Mouse (Mus musculus): Measurements from ENCODE around the gene Nop53. TPM values are rescaled to one million over a fixed set of nuclear protein-coding genes. Genes with fewer than 3 reads are reported as not detected.

The Nop53 gene
- 139 and 141 TPM in 2 replicates for polyA plus RNA-seq (2015; fragmentation: Nextera tagmentation; extraction: Ambion mirVana)

DNA sequence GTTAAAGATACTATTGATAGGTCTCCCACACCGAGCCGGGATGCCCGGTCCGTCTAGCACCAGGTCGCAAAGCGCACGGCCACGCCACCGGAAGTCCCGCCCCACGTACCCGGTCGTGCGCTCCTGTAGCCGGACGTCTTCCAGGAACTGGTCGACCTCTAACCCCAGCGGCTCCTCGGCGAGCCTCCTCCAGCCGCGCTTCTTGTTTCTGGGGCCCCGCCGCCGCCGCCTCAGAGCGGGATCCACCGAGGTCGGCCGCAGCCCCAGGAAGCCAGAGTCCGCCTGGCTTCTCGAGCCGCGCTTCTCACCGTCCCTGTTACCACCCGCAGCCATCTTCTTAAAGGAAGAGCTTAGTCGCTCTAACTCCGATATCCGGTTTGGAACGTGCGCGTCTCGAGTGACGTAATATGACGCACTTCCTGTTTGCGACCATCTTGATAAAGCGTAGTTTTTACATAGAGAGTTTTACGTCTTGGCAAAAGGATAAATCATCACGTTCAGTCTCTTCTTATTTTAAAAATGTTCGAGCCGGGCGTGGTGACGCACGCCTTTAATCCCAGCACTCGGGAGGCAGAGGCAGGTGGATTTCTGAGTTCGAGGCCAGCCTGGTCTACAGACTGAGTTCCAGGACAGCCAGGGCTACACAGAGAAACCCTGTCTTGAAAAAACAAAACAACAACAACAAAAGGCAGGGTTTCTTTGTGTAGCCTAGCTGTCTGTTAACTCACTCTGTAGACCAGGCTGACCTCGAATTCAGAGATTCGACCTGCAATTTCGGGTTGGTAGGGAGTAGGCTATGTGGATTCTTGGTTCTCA is at the start of gene Nop53:
Gene Nop53 (minus strand): TSS at position 354 of the 816 bp plus-strand sequence.
- Histone ChIP-seq H3K4me2 (ENCODE audit: low read length) (peak within 1 kb of the TSS; percentile 76), H3K4me3 (replicated peaks; ENCODE audit: low read length) (peak within 1 kb of the TSS; percentile 62), H3K27ac (ENCODE audit: low read length) (peak within 1 kb of the TSS; percentile 94), H3K27me3 (replicated peaks; ENCODE audit: control insufficient read depth, insufficient read depth, low read length) (no peaks in the 10 kb centered on the region), H3K9me3 (ENCODE audit: control insufficient read depth, low read length) (no peaks in the 10 kb centered on the region), H3K9ac (replicated peaks; ENCODE audit: low read depth, low read length) (peak within 1 kb of the TSS; percentile 66), H3K4me1 (replicated peaks; ENCODE audit: control insufficient read depth, insufficient read depth, low read length) (peaks cover 22% of the 10 kb centered on the region), H3K36me3 (ENCODE audit: control insufficient read depth, insufficient read depth) (peaks cover 24% of the 10 kb centered on the region)
- WGBS, result 1% methylated on average over 59 of the region's 59 CpGs
- ATAC-seq, result peak; percentile 95

- Histone ChIP-seq H3K9ac (replicated peaks; ENCODE audit: low read depth, low read length) (no peak overlapping the region), H3K27me3 (replicated peaks; ENCODE audit: control insufficient read depth, insufficient read depth, low read length) (no peaks in the 10 kb centered on the region), H3K4me2 (ENCODE audit: low read length) (no peak overlapping the region), H3K9me3 (ENCODE audit: control insufficient read depth, low read length) (no peaks in the 10 kb centered on the region), H3K4me3 (replicated peaks; ENCODE audit: low read length) (no peak overlapping the region), H3K4me1 (replicated peaks; ENCODE audit: control insufficient read depth, insufficient read depth, low read length) (no peaks in the 10 kb centered on the region), H3K36me3 (ENCODE audit: control insufficient read depth, insufficient read depth) (peaks cover 17% of the 10 kb centered on the region), H3K27ac (ENCODE audit: low read length) (no peak overlapping the region)
- 97% methylated on average over 4 of the region's 4 CpGs for WGBS
- ATAC-seq, result no peak
Observed at GRCm38 (mm10) chr7:15993789-15994188, 47.9 kb upstream of the Nop53 start.

GRCm38 (mm10) chr7:15993152-15993551 is 47.3 kb upstream of the Nop53 start:
- peaks cover 23% of the 10 kb centered on the region for H3K36me3 ChIP-seq (ENCODE audit: control insufficient read depth, insufficient read depth)
- WGBS, result 88% methylated on average over 3 of the region's 3 CpGs

DNA sequence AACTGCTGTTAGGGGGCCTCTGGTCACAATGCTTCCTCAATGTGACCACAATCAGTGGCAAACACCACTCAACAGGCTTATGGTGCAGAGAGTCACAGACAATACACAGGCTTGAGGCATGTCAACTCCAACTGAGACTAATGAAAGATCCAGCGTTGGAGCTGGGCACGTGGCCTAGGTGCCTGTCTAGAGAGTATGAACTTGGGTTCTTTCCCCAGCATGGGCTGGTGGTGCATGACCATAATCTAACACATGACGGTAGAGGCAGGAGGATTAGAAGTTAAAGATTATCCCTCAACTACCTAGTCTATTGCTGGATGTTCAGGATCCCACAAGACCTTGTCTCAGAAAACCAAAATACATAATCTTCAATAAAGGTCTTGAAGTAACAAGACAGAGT is 45.9 kb upstream of the Nop53 start:
- Histone ChIP-seq H3K9me3 (ENCODE audit: control insufficient read depth, low read length) (no peaks in the 10 kb centered on the region), H3K36me3 (ENCODE audit: control insufficient read depth, insufficient read depth) (peaks cover 37% of the 10 kb centered on the region), H3K4me1 (replicated peaks; ENCODE audit: control insufficient read depth, insufficient read depth, low read length) (no peaks in the 10 kb centered on the region), H3K9ac (replicated peaks; ENCODE audit: low read depth, low read length) (no peak overlapping the region), H3K4me2 (ENCODE audit: low read length) (no peak overlapping the region), H3K27me3 (replicated peaks; ENCODE audit: control insufficient read depth, insufficient read depth, low read length) (no peaks in the 10 kb centered on the region), H3K27ac (ENCODE audit: low read length) (no peak overlapping the region), H3K4me3 (replicated peaks; ENCODE audit: low read length) (no peak overlapping the region)
- no peak for ATAC-seq
- 92% methylated on average over 3 of the region's 3 CpGs for WGBS

More at GRCm38 (mm10) chr7:15993152-15993551, 47.3 kb upstream of the Nop53 start:
- Histone ChIP-seq H3K27me3 (replicated peaks; ENCODE audit: control insufficient read depth, insufficient read depth, low read length) (no peaks in the 10 kb centered on the region), H3K4me1 (replicated peaks; ENCODE audit: control insufficient read depth, insufficient read depth, low read length) (no peaks in the 10 kb centered on the region), H3K27ac (ENCODE audit: low read length) (no peak overlapping the region), H3K4me3 (replicated peaks; ENCODE audit: low read length) (no peak overlapping the region), H3K9ac (replicated peaks; ENCODE audit: low read depth, low read length) (no peak overlapping the region), H3K4me2 (ENCODE audit: low read length) (no peak overlapping the region), H3K9me3 (ENCODE audit: control insufficient read depth, low read length) (no peaks in the 10 kb centered on the region)
- no peak for ATAC-seq

GRCm38 (mm10) chr7:15987661-15988356 is 41.9 kb upstream of the Nop53 start:
- Histone ChIP-seq H3K4me3 (replicated peaks; ENCODE audit: low read length) (no peak overlapping the region), H3K9me3 (ENCODE audit: control insufficient read depth, low read length) (no peaks in the 10 kb centered on the region), H3K27ac (ENCODE audit: low read length) (no peak overlapping the region), H3K27me3 (replicated peaks; ENCODE audit: control insufficient read depth, insufficient read depth, low read length) (no peaks in the 10 kb centered on the region), H3K4me1 (replicated peaks; ENCODE audit: control insufficient read depth, insufficient read depth, low read length) (no peaks in the 10 kb centered on the region), H3K4me2 (ENCODE audit: low read length) (no peak overlapping the region), H3K36me3 (ENCODE audit: control insufficient read depth, insufficient read depth) (peaks cover 31% of the 10 kb centered on the region), H3K9ac (replicated peaks; ENCODE audit: low read depth, low read length) (no peak overlapping the region)
- WGBS, result 93% methylated on average over 15 of the region's 16 CpGs
- ATAC-seq, result no peak

DNA sequence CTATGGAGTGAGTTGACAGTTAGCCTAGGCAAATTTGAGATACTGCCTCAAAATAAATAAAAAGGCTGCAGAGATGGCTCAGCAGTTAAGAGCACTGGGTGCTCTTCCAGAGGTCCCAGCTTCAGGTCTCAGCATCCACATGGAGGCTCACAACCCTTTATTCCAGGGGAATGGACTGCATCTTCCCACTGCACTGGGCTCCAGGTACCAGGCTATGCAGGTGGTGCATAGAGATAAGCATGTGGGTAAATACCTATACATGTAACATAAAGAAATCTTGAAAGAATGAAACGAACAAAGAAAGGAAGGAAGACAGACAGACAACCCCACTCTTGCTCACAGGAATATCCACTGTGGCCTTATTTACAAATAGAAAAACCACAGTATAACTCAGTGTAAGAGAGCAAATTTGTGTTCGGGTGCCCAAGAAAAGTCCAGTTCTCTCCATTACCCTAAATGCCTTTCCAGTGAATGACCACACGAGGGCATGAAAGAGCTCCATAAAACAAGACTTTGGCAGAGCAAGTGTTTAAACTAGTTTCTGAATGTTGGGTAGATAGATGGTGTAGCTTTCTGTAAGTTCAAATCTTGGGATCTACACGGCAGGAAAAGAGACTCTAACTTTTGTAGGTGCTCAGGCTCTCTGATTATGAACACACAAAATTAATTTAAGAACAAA is 37.0 kb upstream of the Nop53 start:
- H3K36me3 ChIP-seq (ENCODE audit: control insufficient read depth, insufficient read depth), result peaks cover 22% of the 10 kb centered on the region
- H3K9ac ChIP-seq (replicated peaks; ENCODE audit: low read depth, low read length), result no peak overlapping the region
- 48% methylated on average over 4 of the region's 4 CpGs for WGBS
- H3K4me1 ChIP-seq (replicated peaks; ENCODE audit: control insufficient read depth, insufficient read depth, low read length), result no peaks in the 10 kb centered on the region
- no peak overlapping the region for H3K27ac ChIP-seq (ENCODE audit: low read length)
- H3K27me3 ChIP-seq (replicated peaks; ENCODE audit: control insufficient read depth, insufficient read depth, low read length), result no peaks in the 10 kb centered on the region
- no peak for ATAC-seq
- H3K4me2 ChIP-seq (ENCODE audit: low read length), result no peak overlapping the region
- H3K9me3 ChIP-seq (ENCODE audit: control insufficient read depth, low read length), result no peaks in the 10 kb centered on the region
- no peak overlapping the region for H3K4me3 ChIP-seq (replicated peaks; ENCODE audit: low read length)

DNA sequence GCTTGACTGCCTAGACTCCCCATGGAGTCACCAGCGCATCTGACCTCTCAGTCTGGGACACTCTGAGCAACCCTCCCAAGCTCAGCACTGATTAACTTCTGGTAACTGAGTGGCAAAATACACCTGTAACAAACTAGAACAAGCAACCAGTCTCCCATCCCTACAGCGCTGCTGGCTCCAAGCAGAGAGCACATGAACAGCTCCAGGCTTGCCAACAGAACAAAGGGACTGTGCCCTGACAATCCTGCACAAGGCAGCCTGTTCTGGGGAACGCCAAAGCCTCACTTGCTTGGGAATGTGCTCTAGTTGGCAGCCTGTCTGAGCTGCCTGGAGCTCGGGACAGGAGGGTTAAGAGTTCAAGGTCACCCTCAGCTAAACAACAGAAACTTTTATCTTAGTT is 35.7 kb upstream of the Nop53 start:
- ATAC-seq, result no peak
- Histone ChIP-seq H3K4me2 (ENCODE audit: low read length) (no peak overlapping the region), H3K9me3 (ENCODE audit: control insufficient read depth, low read length) (no peaks in the 10 kb centered on the region), H3K9ac (replicated peaks; ENCODE audit: low read depth, low read length) (no peak overlapping the region), H3K36me3 (ENCODE audit: control insufficient read depth, insufficient read depth) (peaks cover 14% of the 10 kb centered on the region; the same call in 1 of the 2 replicates), H3K27me3 (replicated peaks; ENCODE audit: control insufficient read depth, insufficient read depth, low read length) (no peaks in the 10 kb centered on the region), H3K27ac (ENCODE audit: low read length) (no peak overlapping the region), H3K4me1 (replicated peaks; ENCODE audit: control insufficient read depth, insufficient read depth, low read length) (no peaks in the 10 kb centered on the region), H3K4me3 (replicated peaks; ENCODE audit: low read length) (no peak overlapping the region)
- 82% methylated on average over 4 of the region's 4 CpGs for WGBS

DNA sequence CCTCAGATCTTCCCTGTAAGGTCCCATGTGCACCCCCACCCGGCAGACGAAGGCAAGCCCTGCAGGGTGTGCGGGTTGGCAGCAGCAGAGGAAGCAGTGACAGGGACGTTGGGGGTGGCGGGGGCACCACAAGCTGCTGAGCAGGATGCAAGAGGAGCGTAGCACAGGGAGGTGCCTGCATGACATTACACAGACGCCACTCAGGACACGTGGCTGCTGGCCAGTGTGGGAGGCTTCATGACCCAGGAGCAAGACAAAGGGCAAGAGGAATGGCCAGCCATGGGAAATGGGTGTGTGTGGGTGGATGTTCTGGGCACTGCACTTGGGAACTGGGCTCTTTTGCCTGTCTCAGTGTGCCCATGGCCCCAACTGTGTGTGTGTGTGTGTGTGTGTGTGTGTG is 34.4 kb upstream of the Nop53 start:
- Histone ChIP-seq H3K4me1 (replicated peaks; ENCODE audit: control insufficient read depth, insufficient read depth, low read length) (no peaks in the 10 kb centered on the region), H3K9me3 (ENCODE audit: control insufficient read depth, low read length) (no peaks in the 10 kb centered on the region), H3K36me3 (ENCODE audit: control insufficient read depth, insufficient read depth) (peaks cover 14% of the 10 kb centered on the region; the same call in 1 of the 2 replicates), H3K9ac (replicated peaks; ENCODE audit: low read depth, low read length) (no peak overlapping the region), H3K4me2 (ENCODE audit: low read length) (no peak overlapping the region), H3K27me3 (replicated peaks; ENCODE audit: control insufficient read depth, insufficient read depth, low read length) (no peaks in the 10 kb centered on the region), H3K4me3 (replicated peaks; ENCODE audit: low read length) (no peak overlapping the region), H3K27ac (ENCODE audit: low read length) (no peak overlapping the region)
- 86% methylated on average over 8 of the region's 8 CpGs for WGBS
- ATAC-seq, result no peak

- no peaks in the 10 kb centered on the region for H3K27me3 ChIP-seq (replicated peaks; ENCODE audit: control insufficient read depth, insufficient read depth, low read length)
- H3K4me3 ChIP-seq (replicated peaks; ENCODE audit: low read length), result no peak overlapping the region
- H3K36me3 ChIP-seq (ENCODE audit: control insufficient read depth, insufficient read depth), result peaks cover 31% of the 10 kb centered on the region
- no peaks in the 10 kb centered on the region for H3K4me1 ChIP-seq (replicated peaks; ENCODE audit: control insufficient read depth, insufficient read depth, low read length)
- no peak overlapping the region for H3K4me2 ChIP-seq (ENCODE audit: low read length)
- H3K9me3 ChIP-seq (ENCODE audit: control insufficient read depth, low read length), result no peaks in the 10 kb centered on the region
- H3K27ac ChIP-seq (ENCODE audit: low read length), result no peak overlapping the region
- WGBS, result 82% methylated on average over 4 of the region's 4 CpGs
- H3K9ac ChIP-seq (replicated peaks; ENCODE audit: low read depth, low read length), result no peak overlapping the region
- ATAC-seq, result no peak
Observed at GRCm38 (mm10) chr7:15975904-15976303, 30.0 kb upstream of the Nop53 start.
